Mouse (Mus musculus): ENCODE data around the gene Foxo6.

The Foxo6 gene

GRCm38 (mm10) chr4:120284187-120284586 lies 3.0 kb downstream of the Foxo6 start:
- peak; percentile 57 for DNase-seq (ENCODE audit: low read depth, low spot score)

- peak; percentile 85 for DNase-seq (ENCODE audit: low read depth, low spot score)
Observed at GRCm38 (mm10) chr4:120283141-120283540, 4.0 kb downstream of the Foxo6 start.

- DNase-seq (ENCODE audit: low read depth, low spot score), result no peak
Observed at GRCm38 (mm10) chr4:120282568-120283091, 4.5 kb downstream of the Foxo6 start.

GRCm38 (mm10) chr4:120281011-120281410 lies 6.1 kb downstream of the Foxo6 start:
- no peak for DNase-seq (ENCODE audit: low read depth, low spot score)

GRCm38 (mm10) chr4:120280432-120280831 lies 6.7 kb downstream of the Foxo6 start:
- no peak for DNase-seq (ENCODE audit: low read depth, low spot score)

DNA sequence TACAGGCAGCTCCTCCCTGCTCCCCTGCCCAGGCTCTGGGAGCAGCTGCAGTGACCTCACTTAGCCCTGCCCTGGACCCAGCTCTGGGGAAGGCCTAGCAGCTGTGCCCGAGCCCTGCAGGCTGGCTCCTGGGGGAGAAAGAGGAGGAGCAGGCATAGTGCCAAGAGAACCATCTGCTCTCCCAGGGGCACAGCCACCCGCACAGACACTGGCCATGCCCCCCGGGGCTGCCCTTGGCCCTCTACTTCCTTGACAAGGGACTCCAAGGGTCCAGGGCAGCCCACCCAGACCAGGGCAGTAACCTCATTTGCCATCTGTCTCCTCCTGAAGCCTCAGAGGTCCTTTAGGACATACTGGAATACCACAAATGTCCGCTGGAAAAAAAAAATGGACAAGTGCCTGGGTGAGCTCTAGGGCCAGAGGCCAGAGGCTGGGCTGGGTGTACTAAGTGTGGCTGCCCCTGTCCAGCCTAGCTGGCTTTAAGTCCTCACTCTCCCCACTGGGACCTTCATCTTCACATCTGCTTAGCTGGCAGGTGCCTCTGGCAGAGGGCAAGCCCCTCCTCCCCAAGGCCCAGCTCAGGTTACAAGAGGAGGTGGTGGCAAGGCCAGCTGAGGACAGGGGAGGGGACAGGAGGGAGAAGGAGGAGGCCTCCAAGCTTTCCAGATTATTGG lies 9.8 kb downstream of the Foxo6 start:
- DNase-seq (ENCODE audit: low read depth, low spot score), result no peak

DNA sequence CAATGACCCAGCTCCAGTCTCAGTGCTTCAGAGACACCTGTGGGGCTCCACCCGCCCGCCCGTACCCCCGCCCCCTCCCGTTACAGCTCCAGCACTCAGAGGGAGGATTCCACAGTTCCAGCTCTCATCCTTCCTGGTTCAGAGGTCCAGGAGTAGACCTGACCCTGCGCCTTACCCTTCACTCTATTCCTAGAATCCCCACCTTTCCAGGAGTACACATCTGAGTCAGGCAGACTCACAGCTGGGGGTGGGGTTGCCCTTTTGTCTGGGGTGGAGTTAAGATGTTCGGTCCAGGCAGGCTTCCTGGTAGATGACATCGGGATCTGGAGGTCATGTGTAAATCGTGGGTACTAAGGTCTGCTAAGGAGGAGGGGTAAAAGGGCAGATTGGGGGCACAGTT lies 11.7 kb downstream of the Foxo6 start:
- DNase-seq (ENCODE audit: low read depth, low spot score), result peak; percentile 35

GRCm38 (mm10) chr4:120273594-120273993 lies 13.6 kb downstream of the Foxo6 start:
- no peak for DNase-seq (ENCODE audit: low read depth, low spot score)

DNA sequence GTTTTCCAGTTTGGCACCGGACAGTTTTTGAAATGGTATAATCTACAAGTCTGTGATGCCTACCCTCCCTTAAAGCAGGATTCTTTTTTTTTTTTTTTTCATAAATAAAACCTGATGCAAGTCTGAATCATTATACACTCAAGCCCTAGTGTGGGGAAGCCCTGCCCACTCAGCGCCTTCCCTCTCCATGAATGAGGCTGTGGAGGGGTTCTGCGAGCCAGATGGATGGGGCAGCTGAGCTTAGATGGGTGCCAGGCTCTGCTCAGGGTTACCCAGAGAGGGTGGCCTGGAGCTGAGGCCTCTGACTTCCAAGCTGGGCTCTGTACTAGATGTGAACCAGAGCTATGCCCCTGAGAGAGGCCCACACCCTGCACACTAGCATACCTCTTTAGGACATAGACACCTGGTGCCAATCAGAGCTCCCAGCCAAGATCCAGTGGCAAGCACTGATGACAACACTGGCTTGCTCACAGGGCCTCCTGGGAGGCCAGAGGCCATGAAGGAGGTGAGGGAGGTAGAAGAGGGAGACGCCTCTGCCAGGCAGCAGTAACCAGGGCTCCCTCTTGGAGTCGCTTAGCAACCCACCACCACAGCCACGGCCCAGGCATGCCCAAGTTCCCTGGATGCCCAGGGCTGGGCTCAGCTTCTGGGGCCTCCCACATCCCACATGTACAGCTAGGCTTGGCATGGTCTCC lies 15.1 kb downstream of the Foxo6 start:
- no peak for DNase-seq (ENCODE audit: low read depth, low spot score)

DNA sequence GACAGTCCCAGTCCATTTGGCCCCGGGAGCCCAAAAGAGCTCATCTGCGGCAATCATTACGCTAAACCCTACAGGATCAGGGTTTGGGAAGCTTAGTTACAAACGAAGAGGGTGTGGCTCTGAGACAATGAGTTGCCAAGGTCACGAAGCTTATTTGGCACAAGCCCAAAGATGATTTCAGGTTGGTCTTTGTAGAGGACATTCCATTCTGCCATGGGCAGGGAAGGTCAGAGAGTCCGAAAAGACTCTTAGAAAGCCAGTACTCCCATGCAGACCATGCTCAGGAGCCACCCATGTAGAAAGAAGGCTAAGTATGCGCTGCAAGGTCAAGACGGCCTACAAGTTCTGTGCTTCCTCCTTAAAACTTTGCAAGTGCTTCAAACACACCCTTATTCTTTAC lies 15.9 kb downstream of the Foxo6 start:
- DNase-seq (ENCODE audit: low read depth, low spot score), result peak; percentile 93

DNA sequence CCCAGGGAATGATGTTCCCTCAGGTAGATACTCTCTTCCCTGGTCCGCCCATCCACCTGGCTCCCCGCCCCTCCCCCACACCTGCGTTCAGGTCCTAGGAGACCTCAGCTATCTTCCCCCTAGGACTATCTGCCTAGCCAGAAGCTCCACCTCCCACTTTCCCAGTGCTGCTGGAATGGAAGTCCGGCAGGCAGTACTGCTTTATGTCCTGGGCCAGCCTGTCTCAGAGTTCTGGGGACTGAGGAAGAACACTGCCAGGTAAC lies 16.3 kb downstream of the Foxo6 start:
- DNase-seq (ENCODE audit: low read depth, low spot score), result no peak

GRCm38 (mm10) chr4:120270148-120270936 lies 16.8 kb downstream of the Foxo6 start:
- no peak for DNase-seq (ENCODE audit: low read depth, low spot score)

GRCm38 (mm10) chr4:120269426-120269825 lies 17.7 kb downstream of the Foxo6 start:
- DNase-seq (ENCODE audit: low read depth, low spot score), result no peak

GRCm38 (mm10) chr4:120268214-120269061 lies 18.7 kb downstream of the Foxo6 start:
- peak; percentile 37 for DNase-seq (ENCODE audit: low read depth, low spot score)

GRCm38 (mm10) chr4:120267683-120268082 lies 19.5 kb downstream of the Foxo6 start:
- no peak for DNase-seq (ENCODE audit: low read depth, low spot score)

DNA sequence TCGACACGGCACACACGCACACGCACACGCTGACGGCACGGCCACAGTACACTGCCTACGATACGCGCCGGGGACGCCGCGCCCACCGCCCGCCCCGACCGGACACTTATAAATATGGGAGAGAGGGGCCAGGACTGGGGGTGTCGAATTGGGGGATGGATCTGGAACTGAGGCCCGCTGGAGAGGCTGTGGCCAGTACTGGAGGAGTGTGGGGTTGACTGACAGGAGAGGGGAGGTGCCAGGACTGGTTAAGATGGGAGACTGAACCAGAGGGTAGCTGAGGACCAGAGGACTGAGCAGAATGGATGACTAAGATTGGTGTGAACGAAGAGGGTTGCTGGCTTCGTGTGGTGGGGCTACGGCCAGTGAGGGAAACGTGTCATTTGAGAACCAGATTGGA lies 20.0 kb downstream of the Foxo6 start:
- no peak for DNase-seq (ENCODE audit: low read depth, low spot score)

DNA sequence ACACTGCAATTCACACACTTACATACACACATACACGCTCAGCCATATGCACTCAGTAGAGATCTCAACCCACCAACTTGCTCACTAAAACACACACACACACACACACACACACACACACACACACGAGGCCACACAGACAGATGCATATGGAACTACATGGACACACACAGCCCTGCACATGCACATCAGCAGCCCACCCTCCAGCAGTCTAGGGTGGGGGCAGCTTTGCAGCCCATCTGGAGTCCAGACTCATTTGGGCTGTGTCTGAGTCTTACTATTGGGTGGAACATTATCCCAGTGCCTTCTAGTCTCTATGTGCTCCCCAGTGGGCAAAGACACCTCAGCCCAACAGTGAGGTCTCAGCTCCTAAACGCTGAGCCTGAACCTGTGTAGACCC lies 23.0 kb downstream of the Foxo6 start:
- DNase-seq (ENCODE audit: low read depth, low spot score), result no peak

DNA sequence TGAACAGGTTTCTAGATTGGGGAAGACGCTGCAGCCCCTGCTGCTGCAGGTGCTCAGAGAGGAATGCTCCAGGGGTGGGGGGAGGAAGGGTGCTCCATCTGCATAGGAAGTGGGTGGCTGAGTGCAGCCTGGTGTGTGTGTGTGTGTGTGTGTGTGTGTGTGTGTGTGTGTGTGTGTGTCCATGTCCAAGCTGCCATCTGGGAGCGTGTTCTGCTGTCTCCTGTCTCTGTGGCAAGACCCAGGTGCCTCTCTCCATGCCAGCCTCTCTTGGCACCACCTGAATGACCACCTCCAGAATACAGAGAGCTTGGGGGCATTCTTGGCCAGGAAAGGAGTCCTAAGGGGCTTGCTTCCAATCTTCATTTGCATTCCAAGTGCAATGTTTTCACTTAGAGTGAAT lies 24.4 kb downstream of the Foxo6 start:
- DNase-seq (ENCODE audit: low read depth, low spot score), result no peak

DNA sequence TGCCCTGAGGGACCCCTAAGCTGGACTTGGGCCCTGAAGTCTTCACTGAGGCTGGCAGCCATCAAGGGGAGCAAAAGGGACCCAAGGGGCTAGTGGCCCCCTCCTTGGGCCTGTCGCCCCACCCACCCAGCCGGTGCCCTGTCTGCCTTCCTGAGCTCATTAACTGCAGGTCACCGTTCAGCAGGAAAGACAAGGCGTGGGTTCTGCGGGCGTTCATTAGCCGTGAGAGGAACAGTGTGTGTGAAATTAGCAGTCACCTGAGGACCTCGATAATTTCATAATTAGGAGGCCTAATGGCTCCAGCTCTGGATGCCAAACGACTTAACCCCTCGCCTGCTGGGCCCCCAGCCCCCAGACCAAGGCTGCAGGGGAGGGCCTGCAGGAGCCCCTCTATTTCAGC lies 24.9 kb downstream of the Foxo6 start:
- no peak for DNase-seq (ENCODE audit: low read depth, low spot score)

GRCm38 (mm10) chr4:120259356-120260181 lies 27.6 kb downstream of the Foxo6 start:
- no peak for DNase-seq (ENCODE audit: low read depth, low spot score)

DNA sequence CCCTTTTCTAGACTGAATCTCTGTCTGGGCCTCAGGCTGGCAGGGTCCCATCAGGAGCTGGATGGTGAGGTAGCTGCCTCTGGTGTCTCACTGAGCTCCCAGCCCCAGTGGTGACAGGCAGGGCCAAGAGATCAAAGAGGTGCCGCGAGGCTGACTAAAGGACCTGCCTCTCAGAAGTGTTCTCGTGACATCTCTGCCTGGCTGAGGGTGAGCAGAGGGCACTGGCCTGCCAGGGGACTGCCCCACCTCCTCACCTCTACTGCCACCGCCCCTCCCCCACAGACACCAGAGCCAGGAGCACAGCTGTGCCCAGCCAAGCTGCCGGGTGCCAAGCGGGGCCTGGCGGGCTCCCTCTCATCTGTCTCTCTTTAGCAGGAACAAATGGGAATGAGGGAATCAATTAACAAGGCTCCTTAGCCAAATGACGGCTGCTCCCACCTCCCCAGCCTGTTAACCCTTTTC lies 38.3 kb downstream of the Foxo6 start:
- DNase-seq (ENCODE audit: low read depth, low spot score), result no peak
